Mouse (Mus musculus) E14TG2a.4 (cell line): ENCODE measurements around the gene Ahctf1.
A peak's percentile ranks its signal among the peaks of the same experiment; 100 is the strongest.
"Not testable (repeated sequence)": the region's sequence is repeated elsewhere in the genome, so short reads cannot be mapped to it uniquely, and the experiment has no call there.

Source experiments
- H3K27me3 ChIP-seq: 2 replicates; pipeline ENCODE4 v1.6.1; 2014; ENCODE audit warnings: low read length, control low read depth; ENCODE audit not compliant: insufficient read depth
- H3K36me3 ChIP-seq: 2 replicates; pipeline ENCODE4 v1.6.1; 2014; ENCODE audit warnings: low read length, control low read depth; ENCODE audit not compliant: insufficient read depth
- H3K4me1 ChIP-seq: replicated peaks from 2 replicates; pipeline ENCODE4 v1.6.1; 2014; ENCODE audit warnings: low read depth, low read length, control low read depth
- H3K4me3 ChIP-seq: replicated peaks from 2 replicates; pipeline ENCODE4 v1.5.1; 2014; ENCODE audit warnings: mild to moderate bottlenecking, low read length
- H3K9me3 ChIP-seq: 2 replicates; pipeline ENCODE4 v1.6.1; 2014; ENCODE audit warnings: low read length, control low read depth
- CTCF ChIP-seq: conservative IDR thresholded peaks from 2 replicates; pipeline ENCODE4 v1.5.1; 2014; ENCODE audit warnings: low read length
- NANOG ChIP-seq: IDR thresholded peaks from 2 replicates; pipeline ENCODE4 v1.6.1; 2014; ENCODE audit warnings: borderline replicate concordance, low read length, mixed read lengths
- POU5F1 ChIP-seq: IDR thresholded peaks from 2 replicates; pipeline ENCODE4 v1.6.1; 2014; ENCODE audit warnings: low read length, borderline replicate concordance

The Ahctf1 gene

GRCm38 (mm10) chr1:179743593-179744193, 59.8 kb downstream of the Ahctf1 start:
- Histone ChIP-seq H3K4me3 (no peak overlapping the region), H3K27me3 (no peaks in the 10 kb centered on the region), H3K9me3 (no peaks in the 10 kb centered on the region), H3K4me1 (0 out of 2 replicates have a peak, but pooled peaks cover 4% of the 10 kb centered on the region), H3K36me3 (peaks cover 56% of the 10 kb centered on the region)
- no peak for TF ChIP-seq POU5F1
- no peak for TF ChIP-seq NANOG
- TF ChIP-seq CTCF = no peak

DNA sequence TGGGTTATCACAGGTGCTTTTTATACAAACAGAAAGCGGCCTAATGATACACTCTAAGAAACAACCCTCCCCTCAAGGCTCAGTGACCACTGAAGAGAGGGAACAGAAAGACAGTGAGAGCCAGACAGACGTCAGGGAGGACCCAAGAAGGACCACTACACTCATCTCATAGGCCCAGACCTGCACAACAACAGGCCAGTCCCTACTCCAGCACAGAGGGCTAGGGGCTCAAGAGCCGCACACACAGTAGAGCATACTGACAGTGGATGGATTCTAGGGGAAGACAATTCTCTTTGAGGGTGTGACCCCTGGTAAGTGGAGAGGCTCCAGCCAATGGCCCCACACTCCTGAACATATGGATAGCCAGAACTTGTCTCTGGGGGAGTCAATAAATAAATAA, 67.0 kb downstream of the Ahctf1 start:
- no peaks in the 10 kb centered on the region for H3K36me3 ChIP-seq
- H3K27me3 ChIP-seq = peaks cover 14% of the 10 kb centered on the region; the same call in 1 of the 2 replicates
- H3K9me3 ChIP-seq = no peaks in the 10 kb centered on the region
- 0 out of 2 replicates have a peak, but pooled peaks cover 10% of the 10 kb centered on the region for H3K4me1 ChIP-seq
- no peak overlapping the region for H3K4me3 ChIP-seq
- no peak for TF ChIP-seq CTCF
- TF ChIP-seq POU5F1 = no peak
- TF ChIP-seq NANOG = no peak

- H3K36me3 ChIP-seq = no peaks in the 10 kb centered on the region
- TF ChIP-seq POU5F1 = no peak
- peak; percentile 96 for TF ChIP-seq CTCF
- H3K4me3 ChIP-seq = no peak overlapping the region
- H3K4me1 ChIP-seq = peaks cover 10% of the 10 kb centered on the region; the same call in 1 of the 2 replicates
- H3K9me3 ChIP-seq = no peaks in the 10 kb centered on the region
- peaks cover 14% of the 10 kb centered on the region; the same call in 1 of the 2 replicates for H3K27me3 ChIP-seq
Measured at GRCm38 (mm10) chr1:179734500-179735474, 68.7 kb downstream of the Ahctf1 start.

DNA sequence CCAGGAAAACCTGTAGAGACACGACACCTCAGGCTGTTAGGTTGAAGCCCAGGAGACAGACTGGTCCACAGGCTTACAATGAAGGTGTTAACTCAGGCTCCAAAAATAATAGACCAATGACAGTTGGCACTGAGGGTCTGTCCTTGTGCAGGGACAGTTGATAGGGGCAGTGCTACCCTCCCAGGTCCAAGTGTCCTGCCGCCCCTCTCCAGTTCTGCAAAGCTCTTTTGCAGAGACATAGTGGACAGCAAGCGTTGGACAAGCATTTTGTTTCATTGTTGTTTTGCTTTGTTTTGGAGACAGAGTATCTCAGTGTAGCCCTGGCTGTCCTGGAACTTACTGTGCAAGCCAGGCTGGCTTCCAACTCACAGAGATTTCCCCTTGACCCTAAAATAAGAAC, 72.1 kb downstream of the Ahctf1 start:
- H3K36me3 ChIP-seq = no peaks in the 10 kb centered on the region
- peaks cover 14% of the 10 kb centered on the region; the same call in 1 of the 2 replicates for H3K27me3 ChIP-seq
- H3K4me3 ChIP-seq = no peak overlapping the region
- H3K9me3 ChIP-seq = no peaks in the 10 kb centered on the region
- H3K4me1 ChIP-seq = peaks cover 10% of the 10 kb centered on the region; the same call in 1 of the 2 replicates
- TF ChIP-seq POU5F1 = no peak
- no peak for TF ChIP-seq NANOG
- TF ChIP-seq CTCF = no peak

DNA sequence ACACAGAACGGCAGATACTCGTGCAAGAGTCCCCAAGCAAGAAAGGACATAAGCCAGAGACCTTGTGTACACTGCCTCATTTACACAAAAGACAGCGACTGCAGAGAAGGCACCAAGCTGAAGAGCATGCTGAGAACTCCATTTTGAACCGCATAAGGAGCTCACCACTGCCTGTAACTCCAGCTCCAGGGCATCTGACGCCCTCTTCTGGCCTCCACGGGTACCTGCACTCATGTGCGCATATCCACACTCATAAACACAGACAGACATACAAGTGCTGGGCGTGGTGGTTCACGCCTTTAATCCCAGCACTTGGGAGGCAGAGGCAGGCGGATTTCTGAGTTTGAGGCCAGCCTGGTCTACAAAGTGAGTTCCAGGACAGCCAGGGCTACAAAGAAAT, 74.8 kb downstream of the Ahctf1 start:
- TF ChIP-seq CTCF = no peak
- TF ChIP-seq POU5F1 = no peak
- no peak for TF ChIP-seq NANOG
- Histone ChIP-seq H3K9me3 (no peaks in the 10 kb centered on the region), H3K27me3 (peaks cover 14% of the 10 kb centered on the region; the same call in 1 of the 2 replicates), H3K36me3 (no peaks in the 10 kb centered on the region), H3K4me3 (no peak overlapping the region), H3K4me1 (peaks cover 7% of the 10 kb centered on the region; the same call in 1 of the 2 replicates)

DNA sequence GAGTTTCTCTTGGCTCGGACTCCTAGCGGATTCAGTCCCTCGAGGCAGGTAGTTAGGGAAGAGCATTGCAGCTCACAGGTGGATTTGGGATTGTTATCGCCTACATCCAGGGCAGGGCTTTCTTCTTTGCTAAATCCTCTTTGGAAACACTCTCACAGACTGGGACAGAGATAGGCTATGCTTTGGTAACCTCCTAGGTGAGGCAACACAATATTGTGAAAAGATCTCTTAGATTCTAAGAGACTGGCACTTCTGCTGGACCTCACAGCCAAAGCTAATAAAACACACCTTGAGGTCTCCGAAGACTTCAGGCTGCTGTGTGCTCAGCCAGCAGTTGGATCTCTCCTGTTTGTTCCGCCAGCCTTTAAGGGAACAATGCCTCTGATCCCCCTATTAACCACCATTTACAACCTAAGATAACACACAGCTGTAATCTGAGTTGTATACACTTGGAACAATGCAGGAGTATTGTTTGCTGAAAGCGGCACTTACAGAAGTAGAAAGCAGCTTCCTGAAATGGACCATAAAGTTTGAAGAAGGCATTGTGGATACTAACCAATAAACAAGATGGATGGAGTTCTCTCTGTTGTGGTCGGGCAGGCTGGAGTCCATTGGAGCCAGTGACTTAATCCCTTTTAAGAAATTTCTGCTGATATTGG, 80.5 kb downstream of the Ahctf1 start:
- Histone ChIP-seq H3K4me3 (no peak overlapping the region), H3K36me3 (no peaks in the 10 kb centered on the region), H3K27me3 (no peaks in the 10 kb centered on the region), H3K4me1 (peaks cover 13% of the 10 kb centered on the region), H3K9me3 (peaks cover under 1% of the 10 kb centered on the region)
- TF ChIP-seq CTCF (no peak), NANOG (peak; percentile 98), POU5F1 (no peak)

GRCm38 (mm10) chr1:179715786-179716185, 87.7 kb downstream of the Ahctf1 start:
- Histone ChIP-seq H3K36me3 (no peaks in the 10 kb centered on the region), H3K4me3 (no peak overlapping the region), H3K27me3 (peaks cover 5% of the 10 kb centered on the region; the same call in 1 of the 2 replicates), H3K9me3 (peaks cover 26% of the 10 kb centered on the region), H3K4me1 (peaks cover 5% of the 10 kb centered on the region; the same call in 1 of the 2 replicates)
- TF ChIP-seq POU5F1 = no peak
- TF ChIP-seq NANOG = no peak
- TF ChIP-seq CTCF = no peak

GRCm38 (mm10) chr1:179715289-179715688, 88.2 kb downstream of the Ahctf1 start:
- not testable (repeated sequence) for H3K27me3 ChIP-seq, H3K4me3 ChIP-seq, H3K36me3 ChIP-seq, H3K4me1 ChIP-seq
- peaks cover 26% of the 10 kb centered on the region for H3K9me3 ChIP-seq
